Comparison of ENCODE assay signal across 17 mouse cellular contexts in the genomic region with DNA sequence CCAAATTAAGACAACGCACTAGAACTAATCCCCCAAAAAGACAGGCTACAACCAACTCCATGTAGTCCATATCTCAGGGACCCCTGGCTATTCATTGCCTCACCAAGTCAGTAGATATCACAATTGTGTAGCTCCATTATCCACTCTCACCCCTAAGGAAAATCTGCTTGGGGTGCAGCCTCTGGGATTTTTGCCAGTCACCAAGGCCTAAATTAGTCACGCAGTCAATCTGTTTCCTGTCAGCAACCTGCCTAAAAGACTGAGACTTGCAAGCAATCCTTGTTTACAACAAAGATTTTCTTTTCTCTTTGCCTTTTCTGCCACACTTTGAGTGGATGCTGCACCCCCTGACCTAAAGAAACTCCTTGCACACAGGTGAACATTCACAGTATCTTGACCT.
DNase-seq lines count a peak whose midpoint lies in the region; ATAC-seq and TF ChIP-seq lines count a peak whose summit lies in the region.
"Had no signal": no experiment of that assay in that cellular context is flagged by ENCODE, and none has a peak within 500 bp of the region (broad histone marks: within the 10 kb centered on the region; RNA-seq: fewer than 3 reads in every experiment).

No protein-coding gene starts in this region.

- intact Hi-C loops in heart, postnatal 36 days (cut with DNase I) = no loop called here

- H3K27ac ChIP-seq in layer of hippocampus, adult 2 months = peak overlapping the region; percentile 75
- H3K27ac ChIP-seq: embryonic facial prominence, embryonic 13.5 days; forebrain, embryonic 10.5 days; heart, embryonic 10.5 days; liver, embryonic 12.5 days; lung, embryonic 15.5 days had no signal

- DNase-seq in cerebellum, adult 11 months = peak; percentile 31
- DNase-seq in cerebellum, postnatal 4 days (ENCODE audit: low spot score in 2 of 2) = no peak
- DNase-seq in layer of hippocampus, adult 2 months (ENCODE audit: low spot score in 2 of 2) = peak; percentile 51 to 68
- no peak for DNase-seq in layer of hippocampus, postnatal 25 days (ENCODE audit: extremely low spot score in 1 of 2, low spot score in 1 of 2)
- peak; percentile 55 to 58 for DNase-seq in cerebellum, adult 18-20 months
- DNase-seq in heart, postnatal 36 days = no peak
- DNase-seq in ovary, postnatal 14 days (ENCODE audit: low spot score) = no peak
- DNase-seq: heart, postnatal 14 days; kidney, adult 8-10 months; kidney, postnatal 4 days had no signal

- H3K4me3 ChIP-seq in layer of hippocampus, adult 2 months = no peak overlapping the region
- H3K4me3 ChIP-seq: embryonic facial prominence, embryonic 13.5 days; forebrain, embryonic 10.5 days; heart, embryonic 10.5 days; liver, embryonic 12.5 days; lung, embryonic 15.5 days had no signal

- peak; percentile 29 to 30; a peak in 1 of 4 replicates for ATAC-seq in hematopoietic stem cell, adult 5-6 weeks (replicated peaks in 1 of 2; ENCODE audit: insufficient read depth in 1 of 2, low FRiP score in 2 of 2, low TSS enrichment in 1 of 2, low read depth in 1 of 2, poor library complexity in 2 of 2, severe bottlenecking in 2 of 2)
- ATAC-seq: activated CD4-positive, CD25-positive, alpha-beta regulatory T cell, adult 4 months; liver, embryonic 12.5 days had no signal

- no peak for TF ChIP-seq CTCF in layer of hippocampus, adult 2 months (conservative IDR thresholded peaks at IDR 0.05)

Comparison
In these comparisons a context has a peak if more than half of its experiments do, and no peak if none do; other contexts are left out.
1. DNase-seq: peak in cerebellum, adult 11 months (single experiment), layer of hippocampus, adult 2 months (2 of 2) and cerebellum, adult 18-20 months (2 of 2); none in cerebellum, postnatal 4 days (0 of 2), layer of hippocampus, postnatal 25 days (0 of 2), heart, postnatal 36 days (0 of 2) and ovary, postnatal 14 days (single experiment).